Comparison of ENCODE assay signal across 8 mouse cellular contexts in genomic region chr5:108366328-108366983, GRCm38 (mm10). TPM values are rescaled to one million over a fixed set of nuclear protein-coding genes. Genes with fewer than 3 reads are reported as not detected.
DNase-seq lines count a peak whose midpoint lies in the region; ATAC-seq and TF ChIP-seq lines count a peak whose summit lies in the region.

No protein-coding gene starts in this region.

- H3K9me3 ChIP-seq in embryonic facial prominence, embryonic 11.5 days (replicated peaks; ENCODE audit: control insufficient read depth, low read length) = no peaks in the 10 kb centered on the region
- H3K9me3 ChIP-seq in heart, embryonic 15.5 days (replicated peaks) = no peaks in the 10 kb centered on the region
- no peaks in the 10 kb centered on the region for H3K9me3 ChIP-seq in liver, embryonic 11.5 days (ENCODE audit: control insufficient read depth, low read length)
- no peaks in the 10 kb centered on the region for H3K9me3 ChIP-seq in stomach, embryonic 16.5 days (replicated peaks; ENCODE audit: control insufficient read depth, low read length)

- 0 out of 2 replicates have a peak overlapping the region, but pooled peaks have one; percentile 5 for H3K9ac ChIP-seq in embryonic facial prominence, embryonic 11.5 days (replicated peaks; ENCODE audit: low read length)
- H3K9ac ChIP-seq in heart, embryonic 15.5 days = peak overlapping the region; percentile 53
- no peak overlapping the region for H3K9ac ChIP-seq in liver, embryonic 11.5 days (ENCODE audit: low read depth, low read length)
- peak overlapping the region; percentile 52; the same call in 1 of the 2 replicates for H3K9ac ChIP-seq in stomach, embryonic 16.5 days (ENCODE audit: low read length)

- DNase-seq in layer of hippocampus, adult 2 months (ENCODE audit: low spot score in 2 of 2) = no peak
- no peak for DNase-seq in layer of hippocampus, adult 11-12 months (ENCODE audit: low spot score)
- DNase-seq in embryonic facial prominence, embryonic 11.5 days (ENCODE audit: low spot score) = no peak
- DNase-seq in liver, embryonic 11.5 days (ENCODE audit: low spot score) = no peak
- no peak for DNase-seq in urinary bladder, adult 18-20 months (ENCODE audit: low spot score in 2 of 2)
- no peak for DNase-seq in spleen, postnatal 14 days (ENCODE audit: low spot score in 2 of 2)

- peaks cover 12% of the 10 kb centered on the region for H3K4me1 ChIP-seq in embryonic facial prominence, embryonic 11.5 days (ENCODE audit: control insufficient read depth, insufficient read depth, low read length)
- H3K4me1 ChIP-seq in heart, embryonic 15.5 days (replicated peaks) = peaks cover 35% of the 10 kb centered on the region
- H3K4me1 ChIP-seq in liver, embryonic 11.5 days (replicated peaks; ENCODE audit: control insufficient read depth, insufficient read depth, low read length) = peaks cover 17% of the 10 kb centered on the region
- peaks cover 20% of the 10 kb centered on the region for H3K4me1 ChIP-seq in stomach, embryonic 16.5 days (ENCODE audit: control insufficient read depth, insufficient read depth, low read length)

- ATAC-seq in embryonic facial prominence, embryonic 11.5 days (replicated peaks; ENCODE audit: insufficient number of reproducible peaks, low FRiP score, low TSS enrichment, low read depth) = peak; percentile 51; the same call in 1 of the 2 replicates
- ATAC-seq in heart, embryonic 15.5 days (replicated peaks; ENCODE audit: insufficient number of reproducible peaks, insufficient read depth, low FRiP score, low read depth) = peak; percentile 27; the same call in 1 of the 2 replicates
- ATAC-seq in liver, embryonic 11.5 days (replicated peaks; ENCODE audit: low FRiP score) = peak; percentile 16; the same call in 1 of the 2 replicates
- no peak for ATAC-seq in stomach, embryonic 16.5 days (ENCODE audit: insufficient read depth, low FRiP score)

- no peak for TF ChIP-seq CTCF in layer of hippocampus, adult 2 months (conservative IDR thresholded peaks at IDR 0.05)

- H3K4me3 ChIP-seq in layer of hippocampus, adult 2 months = peak overlapping the region; percentile 77
- peak overlapping the region; percentile 49 for H3K4me3 ChIP-seq in embryonic facial prominence, embryonic 11.5 days (ENCODE audit: low read depth, low read length)
- peak overlapping the region; percentile 60 for H3K4me3 ChIP-seq in heart, embryonic 15.5 days
- H3K4me3 ChIP-seq in liver, embryonic 11.5 days (ENCODE audit: low read depth, low read length) = peak overlapping the region; percentile 58
- H3K4me3 ChIP-seq in stomach, embryonic 16.5 days (replicated peaks; ENCODE audit: low read length) = peak overlapping the region; percentile 56

- no peaks in the 10 kb centered on the region for H3K36me3 ChIP-seq in embryonic facial prominence, embryonic 11.5 days (replicated peaks; ENCODE audit: control insufficient read depth, insufficient read depth, low read depth, low read length)
- no peaks in the 10 kb centered on the region for H3K36me3 ChIP-seq in heart, embryonic 15.5 days
- no peaks in the 10 kb centered on the region for H3K36me3 ChIP-seq in liver, embryonic 11.5 days (ENCODE audit: control insufficient read depth, insufficient read depth, low read length)
- H3K36me3 ChIP-seq in stomach, embryonic 16.5 days (ENCODE audit: control insufficient read depth, insufficient read depth, low read length) = no peaks in the 10 kb centered on the region

- H3K27me3 ChIP-seq in embryonic facial prominence, embryonic 11.5 days (ENCODE audit: control insufficient read depth, insufficient read depth, low read length) = peaks cover 66% of the 10 kb centered on the region
- H3K27me3 ChIP-seq in heart, embryonic 15.5 days = peaks cover 92% of the 10 kb centered on the region
- H3K27me3 ChIP-seq in liver, embryonic 11.5 days (replicated peaks; ENCODE audit: control insufficient read depth, insufficient read depth, low read length) = peaks cover 89% of the 10 kb centered on the region
- peaks cover 82% of the 10 kb centered on the region for H3K27me3 ChIP-seq in stomach, embryonic 16.5 days (ENCODE audit: control insufficient read depth, insufficient read depth, low read length)

- H3K4me2 ChIP-seq in embryonic facial prominence, embryonic 11.5 days (ENCODE audit: low read depth, low read length) = peak overlapping the region; percentile 95
- peak overlapping the region; percentile 99 for H3K4me2 ChIP-seq in heart, embryonic 15.5 days
- peak overlapping the region; percentile 85 for H3K4me2 ChIP-seq in liver, embryonic 11.5 days
- H3K4me2 ChIP-seq in stomach, embryonic 16.5 days (ENCODE audit: low read depth, low read length) = peak overlapping the region; percentile 97

- H3K27ac ChIP-seq in layer of hippocampus, adult 2 months = peak overlapping the region; percentile 95
- H3K27ac ChIP-seq in embryonic facial prominence, embryonic 11.5 days (replicated peaks; ENCODE audit: low read depth, low read length) = no peak overlapping the region
- no peak overlapping the region for H3K27ac ChIP-seq in heart, embryonic 15.5 days
- no peak overlapping the region for H3K27ac ChIP-seq in liver, embryonic 11.5 days (ENCODE audit: low read depth, low read length)
- no peak overlapping the region for H3K27ac ChIP-seq in stomach, embryonic 16.5 days (ENCODE audit: low read length)

- 1% methylated on average over 57 of the region's 60 CpGs for WGBS in embryonic facial prominence, embryonic 11.5 days
- 3% methylated on average over 60 of the region's 60 CpGs for WGBS in heart, embryonic 15.5 days
- WGBS in liver, embryonic 11.5 days = 5% methylated on average over 60 of the region's 60 CpGs
- WGBS in stomach, embryonic 16.5 days = 3% methylated on average over 57 of the region's 60 CpGs

RNA-seq across cellular contexts. Expression of gene Gm42517, which starts 1.3 kb away (rescaled TPM):
- total RNA-seq in layer of hippocampus, adult 2 months (2021) = 10 to 100 TPM; 55.6 to 57.4 TPM
- polyA plus RNA-seq in embryonic facial prominence, embryonic 11.5 days (2014; fragmentation: Nextera tagmentation; extraction: Ambion mirVana) = not detected in 2 replicates
- not detected in 2 replicates for polyA plus RNA-seq in heart, embryonic 15.5 days (2015; fragmentation: Nextera tagmentation; extraction: Ambion mirVana)
- polyA plus RNA-seq in liver, embryonic 11.5 days (2014; fragmentation: Nextera tagmentation; extraction: Ambion mirVana) = 0.23 and 0.25 TPM in 2 replicates
- polyA plus RNA-seq in stomach, embryonic 16.5 days (2015; fragmentation: Nextera tagmentation; extraction: Ambion mirVana) = 0.12 TPM in 1 of 2 replicates, not detected in the other

RNA-seq across cellular contexts. Expression of gene Pde6b, which starts 21.7 kb away (rescaled TPM):
- total RNA-seq in layer of hippocampus, adult 2 months (2021) = under 1 TPM; 0.12 to 0.28 TPM
- 0.22 TPM in 1 of 2 replicates, not detected in the other for polyA plus RNA-seq in embryonic facial prominence, embryonic 11.5 days (2014; fragmentation: Nextera tagmentation; extraction: Ambion mirVana)
- 0.19 and 0.20 TPM in 2 replicates for polyA plus RNA-seq in heart, embryonic 15.5 days (2015; fragmentation: Nextera tagmentation; extraction: Ambion mirVana)
- 0.22 and 0.48 TPM in 2 replicates for polyA plus RNA-seq in liver, embryonic 11.5 days (2014; fragmentation: Nextera tagmentation; extraction: Ambion mirVana)
- 0.34 and 0.59 TPM in 2 replicates for polyA plus RNA-seq in stomach, embryonic 16.5 days (2015; fragmentation: Nextera tagmentation; extraction: Ambion mirVana)

RNA-seq across cellular contexts. Expression of gene Pigg, which starts 54.0 kb away (rescaled TPM):
- total RNA-seq in layer of hippocampus, adult 2 months (2021) = 10 to 100 TPM; 10.1 to 11.5 TPM
- 2.1 and 2.7 TPM in 2 replicates for polyA plus RNA-seq in embryonic facial prominence, embryonic 11.5 days (2014; fragmentation: Nextera tagmentation; extraction: Ambion mirVana)
- 5.3 and 5.7 TPM in 2 replicates for polyA plus RNA-seq in heart, embryonic 15.5 days (2015; fragmentation: Nextera tagmentation; extraction: Ambion mirVana)
- 3.9 and 4.6 TPM in 2 replicates for polyA plus RNA-seq in liver, embryonic 11.5 days (2014; fragmentation: Nextera tagmentation; extraction: Ambion mirVana)
- 8.0 and 8.8 TPM in 2 replicates for polyA plus RNA-seq in stomach, embryonic 16.5 days (2015; fragmentation: Nextera tagmentation; extraction: Ambion mirVana)
